In the genomic region with DNA sequence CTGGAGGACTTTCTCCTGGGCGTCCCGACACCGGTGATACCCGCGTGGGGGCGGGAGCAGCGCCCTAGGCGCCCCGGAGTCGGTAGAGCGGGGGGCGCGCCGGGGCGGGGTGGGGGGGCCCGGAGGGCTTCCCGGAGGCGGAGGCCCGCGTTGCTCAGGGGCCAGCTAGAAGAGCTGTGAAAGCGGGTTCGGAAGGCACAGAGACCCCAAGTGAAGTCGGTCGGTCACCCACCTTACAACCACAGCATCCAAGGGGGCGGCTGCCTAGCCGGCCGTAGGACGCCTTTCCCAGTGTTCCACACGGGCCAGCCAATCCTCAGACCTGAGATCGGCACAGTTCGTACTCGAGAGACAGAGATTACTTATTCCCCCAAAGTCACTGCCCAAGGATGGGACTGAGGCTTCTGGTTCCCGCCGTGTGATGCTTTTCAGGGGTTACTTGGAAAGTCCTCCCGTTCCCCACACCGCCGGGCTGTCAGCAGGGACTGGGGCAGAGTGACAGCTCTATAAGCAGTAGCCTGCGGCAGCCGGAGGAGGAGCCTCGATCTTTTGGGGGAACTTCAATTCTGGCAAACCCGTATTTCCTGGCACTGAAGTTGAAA, we compare ENCODE assay signal across 8 mouse cellular contexts. TPM values are rescaled to one million over a fixed set of nuclear protein-coding genes. Genes with fewer than 3 reads are reported as not detected.
A peak's percentile ranks its signal among the peaks of the same experiment; 100 is the strongest.
DNase-seq lines count a peak whose midpoint lies in the region; ATAC-seq and TF ChIP-seq lines count a peak whose summit lies in the region.

No protein-coding gene starts in this region.

- H3K27me3 ChIP-seq in forebrain, embryonic 14.5 days (replicated peaks; ENCODE audit: control insufficient read depth, insufficient read depth, low read length): no peaks in the 10 kb centered on the region
- H3K27me3 ChIP-seq in lung, embryonic 16.5 days (ENCODE audit: control insufficient read depth, insufficient read depth, low read depth, low read length): no peaks in the 10 kb centered on the region
- no peaks in the 10 kb centered on the region for H3K27me3 ChIP-seq in thymus, adult 2 months (ENCODE audit: control insufficient read depth, insufficient read depth, low read length)

- 2% methylated on average over 38 of the region's 41 CpGs for whole genome bisulfite sequencing in forebrain, embryonic 14.5 days
- WGBS in lung, embryonic 16.5 days: under 1% methylated on average over 40 of the region's 41 CpGs
- WGBS in olfactory bulb, adult 2 months: under 1% methylated on average over 41 of the region's 41 CpGs
- 1% methylated on average over 39 of the region's 41 CpGs for WGBS in thymus, adult 2 months

- H3K27ac ChIP-seq in forebrain, embryonic 14.5 days (ENCODE audit: low read depth, low read length): peak overlapping the region; percentile 86
- H3K27ac ChIP-seq in layer of hippocampus, adult 2 months: peak overlapping the region; percentile 99
- peak overlapping the region; percentile 96 for H3K27ac ChIP-seq in lung, embryonic 16.5 days (ENCODE audit: low read length)
- H3K27ac ChIP-seq in olfactory bulb, adult 2 months (ENCODE audit: insufficient read depth, low read depth, low read length): peak overlapping the region; percentile 77
- H3K27ac ChIP-seq in thymus, adult 2 months (ENCODE audit: control insufficient read depth, insufficient read depth, low read length): peak overlapping the region; percentile 20; the same call in 1 of the 2 replicates

- no peaks in the 10 kb centered on the region for H3K9me3 ChIP-seq in forebrain, embryonic 14.5 days (replicated peaks; ENCODE audit: control insufficient read depth, low read length)
- no peaks in the 10 kb centered on the region for H3K9me3 ChIP-seq in lung, embryonic 16.5 days (ENCODE audit: control insufficient read depth, low read length)

- peak; percentile 51 for TF ChIP-seq CTCF in layer of hippocampus, adult 2 months (conservative IDR thresholded peaks at IDR 0.05)
- no peak for TF ChIP-seq CTCF in olfactory bulb, adult 2 months (IDR thresholded peaks at IDR 0.05; ENCODE audit: insufficient read depth, low read depth, low read length)
- peak; percentile 28; the same call in 1 of the 2 replicates for TF ChIP-seq CTCF in thymus, adult 2 months (IDR thresholded peaks at IDR 0.05; ENCODE audit: borderline replicate concordance, control insufficient read depth, extremely low read depth, insufficient read depth, low read length, poor library complexity)

- H3K4me2 ChIP-seq in forebrain, embryonic 14.5 days (ENCODE audit: low read length): peak overlapping the region; percentile 60
- H3K4me2 ChIP-seq in lung, embryonic 16.5 days (ENCODE audit: low read depth, low read length): peak overlapping the region; percentile 70

- H3K4me1 ChIP-seq in forebrain, embryonic 14.5 days (ENCODE audit: control insufficient read depth, insufficient read depth, low read length): peaks cover 10% of the 10 kb centered on the region
- H3K4me1 ChIP-seq in lung, embryonic 16.5 days (replicated peaks; ENCODE audit: control insufficient read depth, insufficient read depth, low read length): peaks cover 12% of the 10 kb centered on the region
- peaks cover 6% of the 10 kb centered on the region; the same call in 1 of the 2 replicates for H3K4me1 ChIP-seq in olfactory bulb, adult 2 months (ENCODE audit: control insufficient read depth, insufficient read depth, low read length)
- peaks cover 7% of the 10 kb centered on the region for H3K4me1 ChIP-seq in thymus, adult 2 months (replicated peaks; ENCODE audit: control insufficient read depth, insufficient read depth, low read length)

- H3K36me3 ChIP-seq in forebrain, embryonic 14.5 days (ENCODE audit: control insufficient read depth, insufficient read depth, low read length): peaks cover 21% of the 10 kb centered on the region
- peaks cover 16% of the 10 kb centered on the region for H3K36me3 ChIP-seq in lung, embryonic 16.5 days (ENCODE audit: control insufficient read depth, insufficient read depth, low read length)
- peaks cover 8% of the 10 kb centered on the region for H3K36me3 ChIP-seq in thymus, adult 2 months (ENCODE audit: control insufficient read depth, insufficient read depth, low read length)

- intact Hi-C loops in heart, postnatal 36 days (cut with DNase I): loop anchor here (2.0 to 5.0 kb wide), 2 partner anchors 29 to 377 kb away; a partner anchor contains a TSS

- TF ChIP-seq POLR2A in olfactory bulb, adult 2 months (IDR thresholded peaks at IDR 0.05; ENCODE audit: insufficient read depth, low read depth, low read length): no peak
- TF ChIP-seq POLR2A in thymus, adult 2 months (IDR thresholded peaks at IDR 0.05; ENCODE audit: control insufficient read depth, extremely low read depth, insufficient read depth, low read length, poor library complexity): 0 out of 2 replicates have a peak, but pooled peaks have one; percentile 38

- H3K4me3 ChIP-seq in forebrain, embryonic 14.5 days (ENCODE audit: low read depth, low read length): peak overlapping the region; percentile 94
- peak overlapping the region; percentile 99 for H3K4me3 ChIP-seq in layer of hippocampus, adult 2 months
- H3K4me3 ChIP-seq in lung, embryonic 16.5 days (ENCODE audit: low read length): peak overlapping the region; percentile 96
- H3K4me3 ChIP-seq in olfactory bulb, adult 2 months (ENCODE audit: insufficient read depth, low read depth, low read length): peak overlapping the region; percentile 70
- H3K4me3 ChIP-seq in thymus, adult 2 months (ENCODE audit: control insufficient read depth, insufficient read depth, low read length): peak overlapping the region; percentile 62

- peak; percentile 49 for ATAC-seq in forebrain, embryonic 14.5 days
- ATAC-seq in lung, embryonic 16.5 days (ENCODE audit: low read depth): peak; percentile 44

- peak overlapping the region; percentile 99 for H3K9ac ChIP-seq in forebrain, embryonic 14.5 days (ENCODE audit: low read length)
- H3K9ac ChIP-seq in lung, embryonic 16.5 days (ENCODE audit: low read length): peak overlapping the region; percentile 100

- DNase-seq in ES-CJ7 (ENCODE audit: low read depth, low spot score): peak; percentile 27
- peak; percentile 54 for DNase-seq in cerebellum, adult 11 months
- DNase-seq in forebrain, embryonic 14.5 days (ENCODE audit: low spot score): peak; percentile 85
- DNase-seq in heart, postnatal 36 days: peak; percentile 65 to 74
- peak; percentile 48 to 63 for DNase-seq in layer of hippocampus, adult 2 months (ENCODE audit: low spot score in 2 of 2)
- DNase-seq in thymus, adult 2 months: peak; percentile 73

RNA-seq across cellular contexts. Expression of a gene that starts 0.8 kb away (rescaled TPM):
- 113 and 127 TPM in 2 replicates for polyA plus RNA-seq in forebrain, embryonic 14.5 days (2014; fragmentation: Nextera tagmentation; extraction: Ambion mirVana)
- 1 to 10 TPM; 7.6 to 9.3 TPM for total RNA-seq in heart, postnatal 36 days (2021)
- 10 to 100 TPM; 35.2 to 38.2 TPM for total RNA-seq in layer of hippocampus, adult 2 months (2021)
- 57.1 and 61.4 TPM in 2 replicates for polyA plus RNA-seq in lung, embryonic 16.5 days (2015; fragmentation: Nextera tagmentation; extraction: Ambion mirVana)
- not detected in 2 replicates for polyA plus RNA-seq in olfactory bulb, adult 2 months (2012; ENCODE audit: insufficient read depth, insufficient read length, low replicate concordance, missing spikeins)
- 35.2 and 35.4 TPM in 2 replicates for polyA plus RNA-seq in thymus, adult 2 months (2012; rRNA removed)

RNA-seq across cellular contexts. Expression of a gene that starts 29.9 kb away (rescaled TPM):
- polyA plus RNA-seq in forebrain, embryonic 14.5 days (2014; fragmentation: Nextera tagmentation; extraction: Ambion mirVana): 34.0 and 36.4 TPM in 2 replicates
- 10 to 100 TPM; 10.6 to 11.6 TPM for total RNA-seq in heart, postnatal 36 days (2021)
- total RNA-seq in layer of hippocampus, adult 2 months (2021): 10 to 100 TPM; 29.7 to 36.1 TPM
- 9.8 and 10.4 TPM in 2 replicates for polyA plus RNA-seq in lung, embryonic 16.5 days (2015; fragmentation: Nextera tagmentation; extraction: Ambion mirVana)
- 198 TPM in 1 of 2 replicates, not detected in the other for polyA plus RNA-seq in olfactory bulb, adult 2 months (2012; ENCODE audit: insufficient read depth, insufficient read length, low replicate concordance, missing spikeins)
- polyA plus RNA-seq in thymus, adult 2 months (2012; rRNA removed): 7.4 and 8.1 TPM in 2 replicates

Comparison
In these comparisons a context has a peak if more than half of its experiments do, and no peak if none do; other contexts are left out.
1. Peak in every context shown above with its lines: DNase-seq, ATAC-seq, H3K4me3 ChIP-seq and H3K27ac ChIP-seq.
2. DNase-seq: peak in every context shown above with its lines; median percentile 85 in forebrain, embryonic 14.5 days; 73 in thymus, adult 2 months; 70 in heart, postnatal 36 days; 56 in layer of hippocampus, adult 2 months; 54 in cerebellum, adult 11 months; 27 in ES-CJ7.
3. H3K27ac ChIP-seq: peak in every context shown above with its lines; median percentile 99 in layer of hippocampus, adult 2 months; 96 in lung, embryonic 16.5 days; 86 in forebrain, embryonic 14.5 days; 77 in olfactory bulb, adult 2 months; 20 in thymus, adult 2 months.
4. RNA of a gene that starts 0.8 kb away (polyA plus RNA-seq): 113 to 127 TPM in forebrain, embryonic 14.5 days, 57.1 to 61.4 TPM in lung, embryonic 16.5 days and 35.2 to 35.4 TPM in thymus, adult 2 months; not detected in olfactory bulb, adult 2 months; every median in the first group is over 10 times any median in the second.